8 mouse cellular contexts compared by ENCODE assay signal in genomic region chr11:60108631-60109172, GRCm38 (mm10). TPM values are rescaled to one million over a fixed set of nuclear protein-coding genes. Genes with fewer than 3 reads are reported as not detected.
DNase-seq lines count a peak whose midpoint lies in the region; ATAC-seq and TF ChIP-seq lines count a peak whose summit lies in the region.

No protein-coding gene starts in this region.

- 43% methylated on average over 5 of the region's 5 CpGs for WGBS in hindbrain, embryonic 12.5 days
- WGBS in limb, embryonic 14.5 days, result 46% methylated on average over 5 of the region's 5 CpGs

- no peaks in the 10 kb centered on the region for H3K36me3 ChIP-seq in hindbrain, embryonic 12.5 days
- no peaks in the 10 kb centered on the region; the same call in 1 of the 2 replicates for H3K36me3 ChIP-seq in limb, embryonic 14.5 days (ENCODE audit: control insufficient read depth, insufficient read depth, low read length)

- TF ChIP-seq CTCF in layer of hippocampus, adult 2 months (conservative IDR thresholded peaks at IDR 0.05), result no peak

- no peak for DNase-seq in layer of hippocampus, adult 2 months (ENCODE audit: low spot score in 2 of 2)
- no peak for DNase-seq in layer of hippocampus, adult 8-10 months (ENCODE audit: low spot score in 2 of 2)
- peak; percentile 76 for DNase-seq in Muller cell, postnatal 12 days (ENCODE audit: inconsistent ontology term)
- no peak for DNase-seq in limb, embryonic 14.5 days (ENCODE audit: low spot score)
- peak; percentile 30 to 50 for DNase-seq in thymus, postnatal 36 days
- DNase-seq in gastrocnemius, postnatal 36 days, result no peak
- DNase-seq in ovary, postnatal 10 days (ENCODE audit: low spot score), result no peak

- no peak for TF ChIP-seq POLR2A in limb, embryonic 14.5 days (IDR thresholded peaks at IDR 0.05; ENCODE audit: borderline replicate concordance, extremely low read depth, insufficient read depth, insufficient read length)

- H3K27me3 ChIP-seq in hindbrain, embryonic 12.5 days, result no peaks in the 10 kb centered on the region
- no peaks in the 10 kb centered on the region for H3K27me3 ChIP-seq in limb, embryonic 14.5 days (ENCODE audit: control insufficient read depth, insufficient read depth, low read length)

- H3K4me3 ChIP-seq in layer of hippocampus, adult 2 months, result no peak overlapping the region
- no peak overlapping the region for H3K4me3 ChIP-seq in hindbrain, embryonic 12.5 days
- 0 out of 2 replicates have a peak overlapping the region, but pooled peaks have one; percentile 1 for H3K4me3 ChIP-seq in limb, embryonic 14.5 days (replicated peaks; ENCODE audit: low read length)

- peaks cover 69% of the 10 kb centered on the region for H3K4me1 ChIP-seq in hindbrain, embryonic 12.5 days
- H3K4me1 ChIP-seq in limb, embryonic 14.5 days (ENCODE audit: control insufficient read depth, insufficient read depth, low read length), result peaks cover 63% of the 10 kb centered on the region

- intact Hi-C loops in gastrocnemius, postnatal 36 days (cut with DNase I), result loop anchor here (5.0 kb wide), 2 partner anchors 34 to 69 kb away; no protein-coding TSS in a partner anchor

- H3K9me3 ChIP-seq in hindbrain, embryonic 12.5 days (replicated peaks), result no peaks in the 10 kb centered on the region
- H3K9me3 ChIP-seq in limb, embryonic 14.5 days (ENCODE audit: control insufficient read depth, low read length), result no peaks in the 10 kb centered on the region

- no peak for ATAC-seq in hindbrain, embryonic 12.5 days (ENCODE audit: low FRiP score)
- no peak for ATAC-seq in limb, embryonic 14.5 days (ENCODE audit: low FRiP score, low read depth)

- peak overlapping the region; percentile 87; the same call in 1 of the 2 replicates for H3K4me2 ChIP-seq in hindbrain, embryonic 12.5 days (replicated peaks)
- H3K4me2 ChIP-seq in limb, embryonic 14.5 days (replicated peaks; ENCODE audit: low read depth, low read length, severe bottlenecking), result peak overlapping the region; percentile 32; the same call in 1 of the 2 replicates

- peak overlapping the region; percentile 58; the same call in 1 of the 2 replicates for H3K27ac ChIP-seq in layer of hippocampus, adult 2 months
- peak overlapping the region; percentile 94 for H3K27ac ChIP-seq in hindbrain, embryonic 12.5 days
- H3K27ac ChIP-seq in limb, embryonic 14.5 days (replicated peaks; ENCODE audit: low read depth, low read length), result 0 out of 2 replicates have a peak overlapping the region, but pooled peaks have one; percentile 19

- peak overlapping the region; percentile 27 for H3K9ac ChIP-seq in hindbrain, embryonic 12.5 days
- peak overlapping the region; percentile 36 for H3K9ac ChIP-seq in limb, embryonic 14.5 days (ENCODE audit: low read depth, low read length, severe bottlenecking)

RNA-seq across cellular contexts. Expression of gene Rai1, which starts 3.9 kb away (rescaled TPM):
- total RNA-seq in layer of hippocampus, adult 2 months (2021), result 10 to 100 TPM; 78.1 to 89.7 TPM
- total RNA-seq in layer of hippocampus, adult 8-10 months (2022), result 10 to 100 TPM; 70.5 to 85.6 (median 78.1) TPM
- polyA plus RNA-seq in hindbrain, embryonic 12.5 days (2016; fragmentation: Nextera tagmentation; extraction: Ambion mirVana), result 40.2 and 43.0 TPM in 2 replicates
- polyA plus RNA-seq in limb, embryonic 14.5 days (2012; rRNA removed), result 62.1 and 85.3 TPM in 2 replicates
- polyA plus RNA-seq in limb, embryonic 14.5 days (2014; fragmentation: Nextera tagmentation; extraction: Ambion mirVana), result 29.7 and 33.1 TPM in 2 replicates
- total RNA-seq in gastrocnemius, postnatal 36 days (2021), result 10 to 100 TPM; 18.1 to 20.8 TPM

Comparison
In these comparisons a context has a peak if more than half of its experiments do, and no peak if none do; other contexts are left out.
1. DNase-seq: peak in Muller cell, postnatal 12 days (single experiment) and thymus, postnatal 36 days (2 of 2); none in layer of hippocampus, adult 2 months (0 of 2), layer of hippocampus, adult 8-10 months (0 of 2), limb, embryonic 14.5 days (single experiment), gastrocnemius, postnatal 36 days (0 of 2) and ovary, postnatal 10 days (single experiment).
2. H3K27ac ChIP-seq: peak in every context shown above with its lines; median percentile 94 in hindbrain, embryonic 12.5 days; 58 in layer of hippocampus, adult 2 months; 19 in limb, embryonic 14.5 days.